Mouse (Mus musculus): ENCODE results near the gene Uso1.

DNA sequence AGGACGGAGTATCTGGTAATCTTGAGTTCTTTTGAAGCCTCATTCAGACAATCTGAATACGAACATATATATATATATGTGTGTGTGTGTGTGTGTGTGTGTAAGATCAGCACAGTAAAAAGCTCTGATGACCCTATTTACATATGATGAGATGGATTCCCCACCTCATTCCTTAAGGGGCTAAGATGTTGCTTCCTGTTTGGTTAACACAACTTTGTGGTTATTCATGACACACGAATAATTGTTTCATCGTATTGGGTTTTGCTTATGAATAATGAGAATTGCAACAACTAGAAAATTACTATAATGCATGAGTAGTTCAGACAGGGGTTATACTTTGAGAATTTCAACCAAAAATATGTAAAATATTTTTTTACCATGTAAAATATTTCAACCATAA lies 77.6 kb downstream of the Uso1 start, which contains the start of gene U90926:
- TF ChIP-seq TAL1 (IDR thresholded peaks at IDR 0.05; ENCODE audit: low read length) (no peak), GATA1 (IDR thresholded peaks at IDR 0.05; ENCODE audit: low read length) (no peak)

All from erythroblast, embryonic 14.5 days (primary cell).